ENCODE assay signal across 13 mouse cellular contexts in the genomic region with DNA sequence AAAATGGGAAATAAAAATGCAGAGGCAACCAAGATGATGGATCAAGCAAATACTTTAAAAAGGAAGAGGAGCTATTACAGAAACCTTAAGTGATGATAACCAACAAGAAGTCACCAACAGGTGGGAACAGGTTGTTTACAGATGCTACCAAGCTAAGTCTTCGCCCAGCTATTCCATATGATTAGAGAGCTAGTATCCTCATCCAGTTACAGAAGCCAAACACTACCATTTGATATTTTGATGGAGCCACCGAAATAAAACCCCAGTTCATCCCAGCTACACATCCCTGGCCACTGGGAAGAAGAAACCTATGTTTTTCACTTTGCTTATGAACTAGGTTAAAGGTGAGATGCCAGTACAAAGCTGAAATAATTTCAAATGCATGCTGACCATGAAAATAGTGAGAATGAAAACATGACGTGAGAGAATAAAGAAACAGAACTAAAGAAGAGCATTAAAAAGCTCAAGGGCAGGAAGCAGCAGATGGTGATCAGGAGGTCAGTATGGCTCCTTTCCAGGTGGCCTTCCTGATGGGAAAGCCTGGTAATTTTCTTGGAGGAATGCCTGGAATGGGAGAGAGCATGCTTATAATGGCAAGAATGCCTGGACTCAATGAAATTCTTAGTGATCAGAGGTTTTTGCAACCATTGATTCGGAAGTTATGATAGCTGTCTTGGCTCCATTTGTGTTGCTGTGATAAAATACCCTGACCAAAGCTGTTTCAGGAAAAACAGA. TPM values are rescaled to one million over a fixed set of nuclear protein-coding genes. Genes with fewer than 3 reads are reported as not detected.
DNase-seq lines count a peak whose midpoint lies in the region; ATAC-seq and TF ChIP-seq lines count a peak whose summit lies in the region.
"Had no signal": no experiment of that assay in that cellular context is flagged by ENCODE, and none has a peak within 500 bp of the region (broad histone marks: within the 10 kb centered on the region; RNA-seq: fewer than 3 reads in every experiment).

No protein-coding gene starts in this region.

- no peaks in the 10 kb centered on the region for H3K9me3 ChIP-seq in lung, embryonic 14.5 days (ENCODE audit: low read depth, low read length)
- H3K9me3 ChIP-seq: forebrain, embryonic 13.5 days; heart, embryonic 15.5 days; limb, embryonic 15.5 days; midbrain, embryonic 13.5 days had no signal

- no peak overlapping the region for H3K4me3 ChIP-seq in lung, embryonic 14.5 days (ENCODE audit: low read depth, low read length)
- H3K4me3 ChIP-seq: forebrain, embryonic 13.5 days; heart, embryonic 15.5 days; limb, embryonic 15.5 days; midbrain, embryonic 13.5 days had no signal

- no peaks in the 10 kb centered on the region for H3K27me3 ChIP-seq in lung, embryonic 14.5 days (ENCODE audit: insufficient read depth, low read length)
- H3K27me3 ChIP-seq: forebrain, embryonic 13.5 days; heart, embryonic 15.5 days; limb, embryonic 15.5 days; midbrain, embryonic 13.5 days had no signal

- H3K36me3 ChIP-seq in lung, embryonic 14.5 days (ENCODE audit: insufficient read depth): no peaks in the 10 kb centered on the region
- H3K36me3 ChIP-seq: limb, embryonic 15.5 days; midbrain, embryonic 13.5 days had no signal

- H3K4me1 ChIP-seq in lung, embryonic 14.5 days (ENCODE audit: insufficient read depth): 0 out of 2 replicates have a peak, but pooled peaks cover 4% of the 10 kb centered on the region
- H3K4me1 ChIP-seq: forebrain, embryonic 13.5 days; limb, embryonic 15.5 days; midbrain, embryonic 13.5 days had no signal

- DNase-seq in adrenal gland, postnatal 10 days: peak; percentile 29
- DNase-seq in adrenal gland, adult 18-20 months (ENCODE audit: low spot score in 2 of 2): no peak
- DNase-seq in lung, embryonic 14.5 days: peak; percentile 54
- DNase-seq in lung, postnatal 4 days: no peak
- DNase-seq in heart, adult 9 months (ENCODE audit: low spot score in 2 of 2): peak; percentile 34 to 45
- no peak for DNase-seq in layer of hippocampus, postnatal 25 days (ENCODE audit: extremely low spot score in 1 of 2, low spot score in 1 of 2)

- H3K9ac ChIP-seq in lung, embryonic 14.5 days: no peak overlapping the region
- H3K9ac ChIP-seq: forebrain, embryonic 13.5 days; heart, embryonic 15.5 days; limb, embryonic 15.5 days; midbrain, embryonic 13.5 days had no signal

- WGBS in lung, embryonic 14.5 days: 74% methylated on average over 4 of the region's 4 CpGs

- H3K4me2 ChIP-seq in lung, embryonic 14.5 days: no peak overlapping the region
- H3K4me2 ChIP-seq: forebrain, embryonic 13.5 days; heart, embryonic 15.5 days; limb, embryonic 15.5 days; midbrain, embryonic 13.5 days had no signal

- ATAC-seq in lung, embryonic 14.5 days (ENCODE audit: insufficient read depth): no peak
- no peak for ATAC-seq in monocyte, adult 5-6 weeks (replicated peaks; ENCODE audit: insufficient number of reproducible peaks, low FRiP score, low TSS enrichment, poor library complexity, severe bottlenecking)
- ATAC-seq in frontal cortex, adult (ENCODE audit: low TSS enrichment): no peak
- ATAC-seq: forebrain, embryonic 13.5 days; midbrain, embryonic 13.5 days had no signal

- no peak for TF ChIP-seq CTCF in lung, embryonic 14.5 days (IDR thresholded peaks at IDR 0.05; ENCODE audit: low read depth)

- no peak overlapping the region for H3K27ac ChIP-seq in lung, embryonic 14.5 days (ENCODE audit: low read depth)
- H3K27ac ChIP-seq: forebrain, embryonic 13.5 days; heart, embryonic 15.5 days; kidney, postnatal 0 days; limb, embryonic 15.5 days; midbrain, embryonic 13.5 days had no signal

RNA-seq across cellular contexts. Expression of a gene that starts 48.7 kb away (rescaled TPM):
- 10 to 100 TPM; 52.8 to 57.7 TPM for total RNA-seq in adrenal gland, postnatal 10 days (2021)
- total RNA-seq in adrenal gland, adult 18-20 months (2021): 10 to 100 TPM; 32.7 to 36.6 TPM
- polyA plus RNA-seq in lung, embryonic 14.5 days (2014; fragmentation: Nextera tagmentation; extraction: Ambion mirVana): 43.2 and 45.4 TPM in 2 replicates
- total RNA-seq in monocyte, adult 5-6 weeks (2017): 2.6 to 9.9 TPM (median 5.3 TPM) in 3 replicates
- total RNA-seq in layer of hippocampus, postnatal 25 days (2021): 10 to 100 TPM; 62.9 to 76.0 TPM

Comparison
In these comparisons a context has a peak if more than half of its experiments do, and no peak if none do; other contexts are left out.
1. DNase-seq: peak in adrenal gland, postnatal 10 days (single experiment), lung, embryonic 14.5 days (single experiment) and heart, adult 9 months (2 of 2); none in adrenal gland, adult 18-20 months (0 of 2), lung, postnatal 4 days (0 of 2) and layer of hippocampus, postnatal 25 days (0 of 2).